Mouse (Mus musculus) E14TG2a.4 (cell line): ENCODE measurements around the gene Pawr.

Source experiments
- CTCF ChIP-seq: conservative IDR thresholded peaks from 2 replicates; pipeline ENCODE4 v1.5.1; 2014; ENCODE audit warnings: low read length
- NANOG ChIP-seq: IDR thresholded peaks from 2 replicates; pipeline ENCODE4 v1.6.1; 2014; ENCODE audit warnings: borderline replicate concordance, low read length, mixed read lengths
- POU5F1 ChIP-seq: IDR thresholded peaks from 2 replicates; pipeline ENCODE4 v1.6.1; 2014; ENCODE audit warnings: low read length, borderline replicate concordance

DNA sequence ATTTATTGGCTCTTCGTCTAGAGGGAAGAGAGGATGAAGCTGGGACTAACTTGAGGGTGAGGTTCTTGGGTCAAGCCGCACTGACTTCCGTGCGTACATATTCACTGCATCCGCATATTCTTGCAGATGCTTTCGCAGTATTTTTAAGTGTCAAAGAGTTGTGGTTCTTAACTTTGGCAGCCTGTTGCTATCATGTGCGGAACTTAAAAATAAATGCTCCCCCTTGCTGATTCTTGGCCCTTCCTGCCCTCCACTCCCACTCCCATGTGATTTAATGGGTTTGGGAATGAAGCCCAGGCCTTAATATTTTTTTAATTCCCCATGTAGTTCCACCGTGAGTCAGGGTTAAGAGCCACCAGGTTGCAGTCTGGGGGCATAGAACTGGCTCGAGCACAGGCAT lies 4.7 kb downstream of the Pawr start:
- TF ChIP-seq CTCF (no peak), NANOG (no peak), POU5F1 (no peak)
